Mouse (Mus musculus): ENCODE measurements around the gene Gpatch2l. TPM values are rescaled to one million over a fixed set of nuclear protein-coding genes. Genes with fewer than 3 reads are reported as not detected.

The Gpatch2l gene
- polyA plus RNA-seq, 1 experiment from 2014 or later = 18.2 TPM

DNA sequence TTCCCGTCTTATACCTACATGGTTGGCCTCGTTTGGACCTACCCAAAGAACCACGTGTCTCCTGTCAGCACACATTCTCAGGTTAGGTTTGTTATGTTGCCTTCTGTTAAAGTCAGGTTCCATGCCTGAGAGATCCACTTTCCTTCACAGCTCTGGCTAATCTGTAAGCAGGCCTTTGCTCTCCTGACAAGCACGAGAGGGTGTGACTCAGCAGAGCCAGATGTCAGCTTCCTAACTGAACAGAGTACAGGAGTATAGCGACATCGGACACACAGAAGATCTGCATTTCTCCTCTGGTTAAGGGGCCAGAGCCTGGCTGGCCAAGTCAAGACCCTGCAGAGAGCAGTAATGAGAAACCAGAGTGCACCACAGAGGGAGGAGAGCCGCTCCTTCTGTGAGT lies 63.4 kb downstream of the Gpatch2l start:
- H3K4me3 ChIP-seq = peak overlapping the region; percentile 40
- H3K36me3 ChIP-seq = no peaks in the 10 kb centered on the region
- peak overlapping the region; percentile 2; the same call in 1 of the 2 replicates for H3K27ac ChIP-seq (replicated peaks)
- H3K4me1 ChIP-seq = peaks cover 8% of the 10 kb centered on the region
- H3K9me3 ChIP-seq (replicated peaks) = no peaks in the 10 kb centered on the region
- no peaks in the 10 kb centered on the region for H3K27me3 ChIP-seq (ENCODE audit: low read depth, poor library complexity, severe bottlenecking)
- DNase-seq (ENCODE audit: low spot score) = no peak
- 66% methylated on average over 7 of the region's 7 CpGs for WGBS

GRCm38 (mm10) chr12:86305635-86306243 lies 64.1 kb downstream of the Gpatch2l start:
- DNase-seq (ENCODE audit: low spot score) = peak; percentile 35
- H3K27me3 ChIP-seq (ENCODE audit: low read depth, poor library complexity, severe bottlenecking) = no peaks in the 10 kb centered on the region
- WGBS = 18% methylated on average over 15 of the region's 15 CpGs
- peaks cover 8% of the 10 kb centered on the region for H3K4me1 ChIP-seq
- H3K27ac ChIP-seq (replicated peaks) = peak overlapping the region; percentile 2; the same call in 1 of the 2 replicates
- no peaks in the 10 kb centered on the region for H3K9me3 ChIP-seq (replicated peaks)
- peak overlapping the region; percentile 40 for H3K4me3 ChIP-seq
- H3K36me3 ChIP-seq = no peaks in the 10 kb centered on the region

DNA sequence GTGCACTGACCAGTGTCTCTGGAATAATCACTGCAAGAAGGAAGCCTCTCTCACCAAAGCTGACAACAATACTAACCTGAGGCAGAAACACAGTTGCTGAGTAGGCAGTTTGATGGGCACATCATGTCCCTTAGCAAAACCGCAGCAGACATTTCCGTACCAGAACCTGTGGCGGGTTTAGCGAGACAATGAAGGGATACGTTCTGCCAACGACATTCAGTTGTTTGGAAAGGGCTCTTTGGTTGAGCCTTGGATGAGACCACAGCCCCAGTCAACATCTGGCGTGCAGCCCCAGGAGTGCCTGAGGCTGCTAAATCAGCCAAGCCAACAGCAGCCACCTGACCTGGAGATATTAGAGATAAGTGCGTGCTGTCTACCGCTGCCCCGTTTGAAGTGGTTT lies 67.8 kb downstream of the Gpatch2l start:
- DNase-seq (ENCODE audit: low spot score) = no peak

DNA sequence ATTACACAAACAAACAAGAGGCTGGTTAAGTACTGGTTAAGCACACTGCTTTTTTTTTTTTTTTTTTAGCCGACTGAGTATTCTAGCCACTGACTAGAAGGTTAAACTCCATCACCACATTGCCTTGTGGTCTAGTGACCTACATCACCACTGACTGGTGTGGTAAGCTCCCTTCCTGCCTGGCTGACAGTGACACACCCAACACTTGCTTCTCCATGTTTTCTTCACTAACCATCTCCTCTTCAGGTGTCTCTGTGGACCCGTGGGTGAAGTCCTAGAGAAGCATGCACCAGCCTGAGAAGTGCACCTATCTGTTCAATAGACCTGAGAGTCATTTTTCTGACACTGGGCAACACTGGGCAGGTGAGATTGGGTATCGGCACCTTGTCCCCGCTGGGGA lies 68.2 kb downstream of the Gpatch2l start:
- H3K4me3 ChIP-seq = no peak overlapping the region
- no peak overlapping the region for H3K27ac ChIP-seq (replicated peaks)
- no peaks in the 10 kb centered on the region for H3K36me3 ChIP-seq
- peaks cover 8% of the 10 kb centered on the region for H3K4me1 ChIP-seq
- no peaks in the 10 kb centered on the region for H3K27me3 ChIP-seq (ENCODE audit: low read depth, poor library complexity, severe bottlenecking)
- no peak for DNase-seq (ENCODE audit: low spot score)
- 90% methylated on average over 4 of the region's 4 CpGs for WGBS
- H3K9me3 ChIP-seq (replicated peaks) = no peaks in the 10 kb centered on the region

More for the DNA sequence above, 67.8 kb downstream of the Gpatch2l start:
- Histone ChIP-seq H3K4me3 (no peak overlapping the region), H3K27ac (replicated peaks) (no peak overlapping the region), H3K27me3 (ENCODE audit: low read depth, poor library complexity, severe bottlenecking) (no peaks in the 10 kb centered on the region), H3K36me3 (no peaks in the 10 kb centered on the region), H3K4me1 (peaks cover 8% of the 10 kb centered on the region), H3K9me3 (replicated peaks) (no peaks in the 10 kb centered on the region)
- 84% methylated on average over 10 of the region's 10 CpGs for WGBS

GRCm38 (mm10) chr12:86320629-86321028 lies 79.0 kb downstream of the Gpatch2l start:
- Histone ChIP-seq H3K27ac (replicated peaks) (no peak overlapping the region), H3K27me3 (ENCODE audit: low read depth, poor library complexity, severe bottlenecking) (peaks cover 36% of the 10 kb centered on the region), H3K4me3 (no peak overlapping the region), H3K4me1 (peaks cover 19% of the 10 kb centered on the region), H3K36me3 (no peaks in the 10 kb centered on the region), H3K9me3 (replicated peaks) (no peaks in the 10 kb centered on the region)
- no peak for DNase-seq (ENCODE audit: low spot score)
- 20% methylated on average over 12 of the region's 12 CpGs for WGBS

GRCm38 (mm10) chr12:86324297-86324696 lies 82.6 kb downstream of the Gpatch2l start:
- Histone ChIP-seq H3K4me1 (peaks cover 30% of the 10 kb centered on the region), H3K27me3 (ENCODE audit: low read depth, poor library complexity, severe bottlenecking) (peaks cover 22% of the 10 kb centered on the region), H3K4me3 (no peak overlapping the region), H3K27ac (replicated peaks) (no peak overlapping the region; the same call in 1 of the 2 replicates), H3K9me3 (replicated peaks) (no peaks in the 10 kb centered on the region), H3K36me3 (no peaks in the 10 kb centered on the region)
- 43% methylated on average over 3 of the region's 3 CpGs for WGBS
- DNase-seq (ENCODE audit: low spot score) = no peak

DNA sequence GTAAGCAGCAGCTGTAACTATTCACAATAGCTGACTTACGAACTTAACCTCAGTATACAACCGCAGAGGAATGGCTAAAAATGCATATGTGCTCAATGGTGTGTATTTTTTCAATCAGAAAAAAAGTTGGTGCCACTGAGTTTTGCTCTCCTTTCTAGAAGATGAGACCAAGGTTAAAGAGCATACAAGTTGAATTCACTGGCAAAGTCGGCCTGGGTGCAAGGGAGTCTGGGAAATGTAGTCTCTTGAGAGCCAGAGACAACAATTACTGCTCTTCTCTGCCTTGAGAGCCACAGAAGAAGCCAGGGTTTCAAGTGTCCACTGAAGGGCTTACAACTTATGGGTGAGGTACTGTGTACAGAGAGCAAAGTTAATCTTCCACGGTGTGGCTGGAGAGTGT lies 88.2 kb downstream of the Gpatch2l start:
- Histone ChIP-seq H3K9me3 (replicated peaks) (no peaks in the 10 kb centered on the region), H3K36me3 (no peaks in the 10 kb centered on the region), H3K27me3 (ENCODE audit: low read depth, poor library complexity, severe bottlenecking) (peaks cover 7% of the 10 kb centered on the region), H3K27ac (replicated peaks) (no peak overlapping the region), H3K4me1 (peaks cover 24% of the 10 kb centered on the region), H3K4me3 (no peak overlapping the region)
- no peak for DNase-seq (ENCODE audit: low spot score)
- WGBS = 58% methylated on average over 4 of the region's 4 CpGs

- WGBS = 92% methylated on average over 9 of the region's 9 CpGs
- no peaks in the 10 kb centered on the region for H3K36me3 ChIP-seq
- no peaks in the 10 kb centered on the region for H3K9me3 ChIP-seq (replicated peaks)
- H3K4me1 ChIP-seq = peaks cover 24% of the 10 kb centered on the region
- DNase-seq (ENCODE audit: low spot score) = no peak
- no peak overlapping the region for H3K4me3 ChIP-seq
- no peak overlapping the region for H3K27ac ChIP-seq (replicated peaks)
- H3K27me3 ChIP-seq (ENCODE audit: low read depth, poor library complexity, severe bottlenecking) = peaks cover 7% of the 10 kb centered on the region
Observed at GRCm38 (mm10) chr12:86330684-86331083, 89.0 kb downstream of the Gpatch2l start.

GRCm38 (mm10) chr12:86331248-86331647 lies 89.6 kb downstream of the Gpatch2l start:
- no peak for DNase-seq (ENCODE audit: low spot score)
- 65% methylated on average over 10 of the region's 10 CpGs for WGBS
- Histone ChIP-seq H3K9me3 (replicated peaks) (no peaks in the 10 kb centered on the region), H3K27me3 (ENCODE audit: low read depth, poor library complexity, severe bottlenecking) (peaks cover 7% of the 10 kb centered on the region), H3K27ac (replicated peaks) (no peak overlapping the region), H3K4me3 (no peak overlapping the region), H3K4me1 (peaks cover 24% of the 10 kb centered on the region), H3K36me3 (no peaks in the 10 kb centered on the region)

- H3K4me1 ChIP-seq = peaks cover 10% of the 10 kb centered on the region; the same call in 1 of the 2 replicates
- H3K9me3 ChIP-seq (replicated peaks) = no peaks in the 10 kb centered on the region
- no peak overlapping the region for H3K27ac ChIP-seq (replicated peaks)
- 92% methylated on average over 3 of the region's 3 CpGs for WGBS
- no peak overlapping the region for H3K4me3 ChIP-seq
- DNase-seq (ENCODE audit: low spot score) = no peak
- no peaks in the 10 kb centered on the region; the same call in 1 of the 2 replicates for H3K27me3 ChIP-seq (ENCODE audit: low read depth, poor library complexity, severe bottlenecking)
- H3K36me3 ChIP-seq = no peaks in the 10 kb centered on the region
Observed at GRCm38 (mm10) chr12:86336209-86336608, 94.6 kb downstream of the Gpatch2l start.

GRCm38 (mm10) chr12:86336887-86337286 lies 95.2 kb downstream of the Gpatch2l start:
- no peaks in the 10 kb centered on the region for H3K36me3 ChIP-seq
- no peak for DNase-seq (ENCODE audit: low spot score)
- H3K4me1 ChIP-seq = peaks cover 4% of the 10 kb centered on the region; the same call in 1 of the 2 replicates
- no peaks in the 10 kb centered on the region; the same call in 1 of the 2 replicates for H3K27me3 ChIP-seq (ENCODE audit: low read depth, poor library complexity, severe bottlenecking)
- no peak overlapping the region for H3K27ac ChIP-seq (replicated peaks)
- WGBS = 69% methylated on average over 7 of the region's 7 CpGs
- H3K4me3 ChIP-seq = no peak overlapping the region
- no peaks in the 10 kb centered on the region for H3K9me3 ChIP-seq (replicated peaks)
